Mouse (Mus musculus): ENCODE results near the gene Gpr55. TPM values are rescaled to one million over a fixed set of nuclear protein-coding genes. Genes with fewer than 3 reads are reported as not detected.

Gpr55 gene
- polyA plus RNA-seq, 1 experiment from 2014 or later = not detected

DNA sequence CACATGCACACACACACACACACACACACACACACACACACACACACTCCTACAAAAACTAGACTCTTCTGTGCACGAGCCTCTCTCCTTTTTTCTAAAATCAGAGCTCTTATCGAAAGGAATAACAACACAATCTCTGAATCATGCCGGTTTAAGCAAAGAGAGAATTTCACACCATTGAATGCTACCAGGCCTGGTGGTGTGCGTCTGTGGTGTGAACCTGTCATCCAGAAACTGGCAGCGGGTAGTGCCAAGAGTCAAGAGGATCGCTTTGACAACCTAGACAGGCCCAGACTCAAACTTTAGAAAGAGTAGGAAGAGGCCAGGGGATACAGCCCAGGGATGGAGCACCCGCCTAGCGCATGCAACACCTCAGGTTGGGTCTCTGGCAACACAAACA lies 18.5 kb downstream of the Gpr55 start:
- Histone ChIP-seq H3K9me3 (ENCODE audit: control insufficient read depth, low read length) (no peaks in the 10 kb centered on the region; the same call in 1 of the 2 replicates), H3K27ac (ENCODE audit: low read depth, low read length) (no peak overlapping the region), H3K9ac (ENCODE audit: low read depth, low read length) (no peak overlapping the region), H3K4me1 (ENCODE audit: control insufficient read depth, insufficient read depth, low read length) (no peaks in the 10 kb centered on the region), H3K27me3 (ENCODE audit: control insufficient read depth, insufficient read depth, low read length) (no peaks in the 10 kb centered on the region), H3K4me2 (replicated peaks; ENCODE audit: low read depth, low read length) (no peak overlapping the region), H3K4me3 (ENCODE audit: low read length) (no peak overlapping the region), H3K36me3 (ENCODE audit: control insufficient read depth, insufficient read depth, low read length) (no peaks in the 10 kb centered on the region)
- ATAC-seq (ENCODE audit: low FRiP score, low TSS enrichment) = no peak
- 85% methylated on average over 8 of the region's 8 CpGs for WGBS

DNA sequence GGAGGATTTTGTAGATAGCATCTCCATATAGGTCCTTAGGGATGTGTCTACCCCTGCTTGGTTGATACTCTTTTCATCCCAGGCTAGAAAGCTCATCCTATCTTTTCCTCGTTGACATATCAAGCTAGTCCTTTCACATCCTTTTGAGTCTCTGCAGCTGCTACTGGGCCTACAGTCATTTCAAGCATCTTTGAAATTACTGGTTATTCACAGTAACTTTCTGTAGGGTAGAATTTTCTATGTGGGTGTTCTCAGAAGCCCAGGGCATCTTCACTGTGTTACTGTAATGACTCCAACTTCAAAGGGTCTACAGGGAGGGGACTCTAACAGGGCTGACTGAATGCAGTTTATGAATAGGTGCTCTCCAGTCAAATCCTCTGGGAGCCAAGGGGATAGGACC lies 23.5 kb downstream of the Gpr55 start:
- no peaks in the 10 kb centered on the region for H3K27me3 ChIP-seq (ENCODE audit: control insufficient read depth, insufficient read depth, low read length)
- H3K4me1 ChIP-seq (ENCODE audit: control insufficient read depth, insufficient read depth, low read length) = peaks cover 31% of the 10 kb centered on the region
- no peak overlapping the region for H3K9ac ChIP-seq (ENCODE audit: low read depth, low read length)
- no peaks in the 10 kb centered on the region for H3K9me3 ChIP-seq (ENCODE audit: control insufficient read depth, low read length)
- no peak overlapping the region for H3K4me3 ChIP-seq (ENCODE audit: low read length)
- H3K27ac ChIP-seq (ENCODE audit: low read depth, low read length) = no peak overlapping the region
- WGBS = 66% methylated on average over 1 of the region's 1 CpGs
- no peak for ATAC-seq (ENCODE audit: low FRiP score, low TSS enrichment)
- H3K36me3 ChIP-seq (ENCODE audit: control insufficient read depth, insufficient read depth, low read length) = no peaks in the 10 kb centered on the region
- H3K4me2 ChIP-seq (replicated peaks; ENCODE audit: low read depth, low read length) = no peak overlapping the region

DNA sequence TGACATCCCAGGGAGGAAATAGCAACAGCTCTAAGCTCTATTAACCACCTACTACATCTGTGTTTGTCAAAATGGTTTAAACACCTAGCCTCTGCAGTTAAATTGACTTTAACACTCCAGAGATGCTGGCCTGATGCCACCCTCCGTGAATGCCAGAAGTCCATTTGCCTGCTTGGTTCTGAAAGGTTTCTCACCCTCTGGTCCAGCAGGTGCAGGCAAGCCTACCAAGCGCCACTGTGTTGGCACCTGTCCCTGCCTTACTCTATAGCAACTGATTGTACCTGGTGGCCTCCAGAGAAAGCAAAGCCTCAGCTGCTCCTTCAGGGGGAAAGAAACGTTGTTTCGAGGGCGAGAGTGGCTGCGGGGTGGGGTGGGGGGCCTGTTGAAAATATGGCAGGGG lies 24.5 kb downstream of the Gpr55 start:
- no peaks in the 10 kb centered on the region for H3K27me3 ChIP-seq (ENCODE audit: control insufficient read depth, insufficient read depth, low read length)
- H3K27ac ChIP-seq (ENCODE audit: low read depth, low read length) = no peak overlapping the region
- no peak overlapping the region for H3K9ac ChIP-seq (ENCODE audit: low read depth, low read length)
- no peaks in the 10 kb centered on the region for H3K9me3 ChIP-seq (ENCODE audit: control insufficient read depth, low read length)
- no peaks in the 10 kb centered on the region for H3K36me3 ChIP-seq (ENCODE audit: control insufficient read depth, insufficient read depth, low read length)
- no peak overlapping the region for H3K4me2 ChIP-seq (replicated peaks; ENCODE audit: low read depth, low read length)
- H3K4me3 ChIP-seq (ENCODE audit: low read length) = no peak overlapping the region
- H3K4me1 ChIP-seq (ENCODE audit: control insufficient read depth, insufficient read depth, low read length) = peaks cover 32% of the 10 kb centered on the region
- ATAC-seq (ENCODE audit: low FRiP score, low TSS enrichment) = no peak
- 63% methylated on average over 6 of the region's 6 CpGs for WGBS

DNA sequence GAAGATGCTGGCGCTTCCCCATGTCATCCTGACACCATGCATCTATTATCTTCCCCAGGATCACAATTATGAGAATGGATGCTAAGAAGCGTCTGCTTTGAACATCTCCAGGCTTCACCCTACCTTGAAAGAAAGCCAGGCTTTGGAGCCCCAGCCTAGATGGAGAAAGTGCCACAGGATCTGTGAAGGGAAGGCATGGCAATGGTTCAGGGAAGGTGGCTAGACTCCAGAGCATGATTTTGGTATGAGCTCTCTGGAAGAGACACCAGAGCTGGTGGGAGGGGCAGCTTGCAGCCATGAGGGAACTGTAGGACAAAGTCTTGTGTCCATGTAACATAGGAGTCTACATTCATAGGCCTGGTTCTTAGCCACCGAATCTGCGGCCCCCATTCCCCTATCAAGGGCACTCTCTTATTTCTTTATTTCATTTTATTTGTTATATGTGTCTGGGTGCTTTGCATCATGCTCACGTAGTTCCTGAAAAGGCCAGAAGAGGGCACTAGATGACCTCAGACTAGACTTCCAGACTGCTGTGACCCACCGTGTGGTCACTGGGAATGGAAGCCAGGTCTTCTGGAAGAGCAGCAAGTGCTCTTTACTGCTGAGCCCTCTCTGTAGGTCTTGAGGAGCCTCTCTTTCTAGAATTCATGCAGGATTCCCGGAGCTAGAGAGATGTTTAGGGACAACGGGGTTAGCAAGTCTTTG lies 25.5 kb downstream of the Gpr55 start:
- WGBS = 61% methylated on average over 8 of the region's 8 CpGs
- no peak for ATAC-seq (ENCODE audit: low FRiP score, low TSS enrichment)
- H3K9ac ChIP-seq (ENCODE audit: low read depth, low read length) = no peak overlapping the region
- H3K4me1 ChIP-seq (ENCODE audit: control insufficient read depth, insufficient read depth, low read length) = peaks cover 32% of the 10 kb centered on the region
- H3K36me3 ChIP-seq (ENCODE audit: control insufficient read depth, insufficient read depth, low read length) = no peaks in the 10 kb centered on the region
- no peaks in the 10 kb centered on the region for H3K9me3 ChIP-seq (ENCODE audit: control insufficient read depth, low read length)
- peak overlapping the region; percentile 85; the same call in 1 of the 2 replicates for H3K27ac ChIP-seq (ENCODE audit: low read depth, low read length)
- no peak overlapping the region for H3K4me2 ChIP-seq (replicated peaks; ENCODE audit: low read depth, low read length)
- no peak overlapping the region for H3K4me3 ChIP-seq (ENCODE audit: low read length)
- H3K27me3 ChIP-seq (ENCODE audit: control insufficient read depth, insufficient read depth, low read length) = no peaks in the 10 kb centered on the region

DNA sequence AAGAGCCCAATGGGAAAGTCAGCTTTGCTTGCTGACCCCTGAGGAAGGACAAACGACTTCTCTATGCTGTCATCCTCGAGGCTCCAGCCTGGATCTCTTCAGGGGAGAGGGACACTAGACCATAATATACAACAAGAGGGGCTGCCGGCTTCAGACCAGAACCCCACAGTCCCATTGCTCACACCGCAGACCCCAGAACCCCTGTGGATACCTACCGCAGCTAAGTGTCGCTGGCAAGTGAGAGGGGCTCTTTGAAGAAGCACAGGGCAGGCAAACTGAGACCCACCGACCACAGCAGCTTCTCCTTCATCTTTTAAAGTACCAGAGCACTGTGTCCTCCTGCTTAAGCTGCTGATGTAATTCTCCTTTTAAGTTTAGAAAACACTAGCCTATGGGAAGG lies 26.2 kb downstream of the Gpr55 start:
- WGBS = 12% methylated on average over 7 of the region's 7 CpGs
- no peak overlapping the region for H3K9ac ChIP-seq (ENCODE audit: low read depth, low read length)
- no peaks in the 10 kb centered on the region for H3K9me3 ChIP-seq (ENCODE audit: control insufficient read depth, low read length)
- no peaks in the 10 kb centered on the region for H3K27me3 ChIP-seq (ENCODE audit: control insufficient read depth, insufficient read depth, low read length)
- H3K4me3 ChIP-seq (ENCODE audit: low read length) = no peak overlapping the region
- peak overlapping the region; percentile 85 for H3K27ac ChIP-seq (ENCODE audit: low read depth, low read length)
- H3K4me2 ChIP-seq (replicated peaks; ENCODE audit: low read depth, low read length) = no peak overlapping the region
- ATAC-seq (ENCODE audit: low FRiP score, low TSS enrichment) = no peak
- H3K36me3 ChIP-seq (ENCODE audit: control insufficient read depth, insufficient read depth, low read length) = no peaks in the 10 kb centered on the region
- H3K4me1 ChIP-seq (ENCODE audit: control insufficient read depth, insufficient read depth, low read length) = peaks cover 32% of the 10 kb centered on the region

DNA sequence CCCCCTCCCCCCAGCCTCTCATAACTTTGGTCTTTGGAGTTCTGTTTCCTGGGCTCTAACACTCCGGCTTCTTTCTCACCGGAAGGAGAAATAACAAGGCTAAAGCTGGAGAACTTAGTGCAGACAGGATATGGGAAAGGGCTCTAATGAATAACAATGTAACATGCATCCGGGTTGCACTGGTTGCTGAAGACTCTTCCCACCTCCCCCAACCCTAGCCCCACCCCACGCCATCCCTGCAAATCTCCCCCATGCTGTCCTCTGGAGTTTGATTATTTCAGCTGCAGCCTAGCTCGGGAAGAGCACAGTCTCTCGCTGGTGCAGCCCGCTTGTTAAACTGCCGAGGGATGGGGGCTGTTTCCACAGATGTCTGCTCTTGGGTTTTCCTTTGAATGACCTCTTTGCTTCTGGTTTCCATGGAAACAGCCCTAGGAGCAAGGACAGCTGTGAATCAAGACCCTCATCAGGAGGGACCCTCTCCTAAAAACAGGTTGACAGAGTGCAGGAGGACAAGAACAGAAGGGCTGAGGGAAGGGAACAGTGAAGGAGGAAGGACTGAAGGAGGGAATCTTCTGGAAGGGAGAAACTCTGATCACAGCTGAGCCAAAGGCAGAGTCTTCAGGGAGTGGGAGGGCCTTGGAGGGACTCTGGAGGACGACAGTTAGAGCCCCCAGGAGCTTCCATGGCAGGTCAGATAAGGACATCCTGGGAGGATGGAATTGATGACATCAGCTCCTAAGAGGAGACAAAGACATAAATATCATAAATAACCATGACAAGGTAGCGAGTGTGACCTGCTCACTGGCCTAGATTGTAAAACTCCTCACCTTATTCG lies 27.0 kb downstream of the Gpr55 start:
- Histone ChIP-seq H3K4me2 (replicated peaks; ENCODE audit: low read depth, low read length) (peak overlapping the region; percentile 35), H3K4me1 (ENCODE audit: control insufficient read depth, insufficient read depth, low read length) (peaks cover 32% of the 10 kb centered on the region), H3K9me3 (ENCODE audit: control insufficient read depth, low read length) (no peaks in the 10 kb centered on the region), H3K36me3 (ENCODE audit: control insufficient read depth, insufficient read depth, low read length) (no peaks in the 10 kb centered on the region), H3K9ac (ENCODE audit: low read depth, low read length) (peak overlapping the region; percentile 23; the same call in 1 of the 2 replicates), H3K27me3 (ENCODE audit: control insufficient read depth, insufficient read depth, low read length) (no peaks in the 10 kb centered on the region), H3K27ac (ENCODE audit: low read depth, low read length) (peak overlapping the region; percentile 85), H3K4me3 (ENCODE audit: low read length) (peak overlapping the region; percentile 4)
- 3% methylated on average over 11 of the region's 11 CpGs for WGBS
- peak; percentile 70 for ATAC-seq (ENCODE audit: low FRiP score, low TSS enrichment)

DNA sequence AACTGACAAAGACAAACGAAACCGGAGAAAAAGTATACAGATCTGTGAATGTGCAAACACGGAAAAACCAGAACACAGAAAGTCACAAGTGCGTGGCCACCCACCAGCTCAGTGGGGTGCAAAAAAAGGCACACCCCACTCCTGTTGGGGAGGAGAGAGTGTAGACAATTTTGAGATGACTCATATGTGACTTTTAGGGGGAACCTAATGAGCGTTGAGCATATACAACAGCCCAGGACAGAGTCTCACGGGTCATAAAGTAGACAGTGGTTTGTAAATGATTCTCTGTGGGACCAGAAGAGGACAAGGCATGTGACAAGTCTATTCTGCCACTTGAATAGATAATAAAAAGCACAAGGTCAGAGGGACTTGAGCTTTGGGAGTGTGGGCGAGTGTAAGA lies 27.6 kb downstream of the Gpr55 start:
- Histone ChIP-seq H3K9ac (ENCODE audit: low read depth, low read length) (0 out of 2 replicates have a peak overlapping the region, but pooled peaks have one; percentile 23), H3K27me3 (ENCODE audit: control insufficient read depth, insufficient read depth, low read length) (no peaks in the 10 kb centered on the region), H3K27ac (ENCODE audit: low read depth, low read length) (peak overlapping the region; percentile 85), H3K9me3 (ENCODE audit: control insufficient read depth, low read length) (no peaks in the 10 kb centered on the region), H3K4me3 (ENCODE audit: low read length) (no peak overlapping the region; the same call in 1 of the 2 replicates), H3K4me2 (replicated peaks; ENCODE audit: low read depth, low read length) (peak overlapping the region; percentile 35), H3K4me1 (ENCODE audit: control insufficient read depth, insufficient read depth, low read length) (peaks cover 39% of the 10 kb centered on the region), H3K36me3 (ENCODE audit: control insufficient read depth, insufficient read depth, low read length) (no peaks in the 10 kb centered on the region)
- 8% methylated on average over 7 of the region's 7 CpGs for WGBS
- ATAC-seq (ENCODE audit: low FRiP score, low TSS enrichment) = peak; percentile 73

DNA sequence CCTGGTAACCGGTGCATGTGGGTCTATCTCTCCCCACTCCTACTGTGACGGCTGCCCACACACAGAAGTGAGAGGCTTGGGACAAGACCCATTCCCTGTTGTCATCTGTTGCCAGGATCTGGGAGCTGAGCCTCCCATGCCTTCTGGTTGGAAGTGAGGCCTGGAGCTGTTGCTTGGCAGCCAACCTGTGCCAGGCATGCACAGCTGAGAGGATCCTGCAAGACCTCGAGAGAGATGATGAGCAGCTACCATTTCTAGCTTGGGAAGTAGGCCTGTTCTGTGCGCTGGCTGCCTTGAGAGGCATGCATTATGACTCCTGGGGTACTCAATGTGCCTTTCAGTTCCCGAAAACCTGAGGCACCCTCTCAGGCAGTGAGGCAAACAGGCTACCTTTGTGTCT lies 29.6 kb downstream of the Gpr55 start:
- 81% methylated on average over 5 of the region's 5 CpGs for WGBS
- Histone ChIP-seq H3K27ac (ENCODE audit: low read depth, low read length) (no peak overlapping the region), H3K4me3 (ENCODE audit: low read length) (no peak overlapping the region), H3K27me3 (ENCODE audit: control insufficient read depth, insufficient read depth, low read length) (no peaks in the 10 kb centered on the region), H3K36me3 (ENCODE audit: control insufficient read depth, insufficient read depth, low read length) (no peaks in the 10 kb centered on the region), H3K9me3 (ENCODE audit: control insufficient read depth, low read length) (no peaks in the 10 kb centered on the region), H3K4me1 (ENCODE audit: control insufficient read depth, insufficient read depth, low read length) (peaks cover 37% of the 10 kb centered on the region), H3K9ac (ENCODE audit: low read depth, low read length) (no peak overlapping the region), H3K4me2 (replicated peaks; ENCODE audit: low read depth, low read length) (no peak overlapping the region)
- no peak for ATAC-seq (ENCODE audit: low FRiP score, low TSS enrichment)

DNA sequence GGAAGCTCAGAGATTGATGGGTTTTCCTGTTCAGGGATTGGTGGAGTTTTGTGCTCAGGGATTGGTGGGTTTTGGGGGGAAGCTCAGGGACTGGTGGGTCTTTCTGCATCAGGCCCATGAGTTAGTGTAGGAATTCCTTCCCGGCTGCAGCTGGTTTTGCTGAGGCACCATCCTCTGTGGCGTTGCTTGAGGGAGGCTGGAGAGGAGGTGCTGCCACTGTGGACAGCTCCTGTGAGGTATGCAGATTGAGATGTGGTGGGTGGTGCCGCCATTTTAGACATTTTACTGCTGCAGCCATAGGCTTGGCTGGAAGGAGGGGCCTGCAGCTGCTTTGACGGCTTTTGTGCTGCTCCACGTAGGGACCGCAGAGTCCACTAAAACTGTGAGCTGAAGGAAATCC lies 31.4 kb downstream of the Gpr55 start:
- Histone ChIP-seq H3K9ac (ENCODE audit: low read depth, low read length) (no peak overlapping the region), H3K27me3 (ENCODE audit: control insufficient read depth, insufficient read depth, low read length) (no peaks in the 10 kb centered on the region), H3K9me3 (ENCODE audit: control insufficient read depth, low read length) (no peaks in the 10 kb centered on the region), H3K36me3 (ENCODE audit: control insufficient read depth, insufficient read depth, low read length) (no peaks in the 10 kb centered on the region), H3K4me3 (ENCODE audit: low read length) (no peak overlapping the region), H3K4me1 (ENCODE audit: control insufficient read depth, insufficient read depth, low read length) (peaks cover 30% of the 10 kb centered on the region), H3K27ac (ENCODE audit: low read depth, low read length) (peak overlapping the region; percentile 66; the same call in 1 of the 2 replicates), H3K4me2 (replicated peaks; ENCODE audit: low read depth, low read length) (no peak overlapping the region)
- no peak for ATAC-seq (ENCODE audit: low FRiP score, low TSS enrichment)
- 80% methylated on average over 6 of the region's 6 CpGs for WGBS
